Mouse (Mus musculus) stomach, embryonic 16.5 days (tissue): ENCODE measurements around the gene Pon2. TPM values are rescaled to one million over a fixed set of nuclear protein-coding genes. Genes with fewer than 3 reads are reported as not detected.
"Not testable (repeated sequence)": the region's sequence is repeated elsewhere in the genome, so short reads cannot be mapped to it uniquely, and the experiment has no call there.

Experiments used
- ATAC-seq: fragments of 200-750 bp; cut with Nextera tagmentation; 2 replicates; pipeline ENCODE4 v1.8.0; 2017; ENCODE audit warnings: moderate number of reproducible peaks, moderate TSS enrichment; ENCODE audit not compliant: insufficient read depth, low FRiP score
- H3K27ac ChIP-seq: fragments of 300-500 bp; sonication (generic); 2 replicates; pipeline ENCODE4 v1.5.1; 2014; ENCODE audit warnings: low read length
- H3K27me3 ChIP-seq: fragments of 300-500 bp; sonication (generic); 2 replicates; pipeline ENCODE4 v1.6.1; 2014; ENCODE audit warnings: low read length, control low read depth, mixed read lengths; ENCODE audit not compliant: control insufficient read depth, insufficient read depth
- H3K36me3 ChIP-seq: fragments of 300-500 bp; sonication (generic); 2 replicates; pipeline ENCODE4 v1.6.1; 2014; ENCODE audit warnings: low read length; ENCODE audit not compliant: control insufficient read depth, insufficient read depth
- H3K4me1 ChIP-seq: fragments of 300-500 bp; sonication (generic); 2 replicates; pipeline ENCODE4 v1.6.1; 2014; ENCODE audit warnings: low read length, control low read depth, mixed read lengths; ENCODE audit not compliant: control insufficient read depth, insufficient read depth
- H3K4me2 ChIP-seq: fragments of 300-500 bp; sonication (generic); 2 replicates; pipeline ENCODE4 v1.6.1; 2014; ENCODE audit warnings: low read depth, low read length, mixed read lengths
- H3K4me3 ChIP-seq: fragments of 300-500 bp; sonication (generic); replicated peaks from 2 replicates; pipeline ENCODE4 v1.5.1; 2014; ENCODE audit warnings: mild to moderate bottlenecking, low read length
- H3K9ac ChIP-seq: fragments of 300-500 bp; sonication (generic); 2 replicates; pipeline ENCODE4 v1.6.1; 2014; ENCODE audit warnings: low read length
- H3K9me3 ChIP-seq: fragments of 300-500 bp; sonication (generic); replicated peaks from 2 replicates; pipeline ENCODE4 v1.6.1; 2016; ENCODE audit warnings: low read length, control low read depth; ENCODE audit not compliant: control insufficient read depth
- WGBS: fragments of 180-500 bp; shearing (Covaris S2); extraction: QIAGEN DNeasy Blood & Tissue Kit; methylation state at CpG from one replicate; pipeline ENCODE4 v1.1.7; 2014; 5-methylcytosine and 5-hydroxymethylcytosine counted together
- polyA plus RNA-seq: library from polyadenylated mRNA; unstranded; fragments of >200 nt; fragmentation: Nextera tagmentation; extraction: Ambion mirVana; gene quantifications from 2 replicates; pipeline ENCODE4 v1.2.1, GENCODE M21; 2015

The Pon2 gene
- polyA plus RNA-seq, result 77.9 and 86.6 TPM in 2 replicates

GRCm38 (mm10) chr6:5298092-5298554 is at the start of gene Pon2:
Gene Pon2 (minus strand): TSS chr6:5298455.
- peaks cover 5% of the 10 kb centered on the region; the same call in 1 of the 2 replicates for H3K4me1 ChIP-seq
- under 1% methylated on average over 40 of the region's 47 CpGs for WGBS
- peak within 1 kb of the TSS; percentile 96 for H3K27ac ChIP-seq
- peak; percentile 96 for ATAC-seq
- H3K9ac ChIP-seq, result peak within 1 kb of the TSS; percentile 94
- H3K36me3 ChIP-seq, result no peaks in the 10 kb centered on the region
- no peaks in the 10 kb centered on the region for H3K27me3 ChIP-seq
- H3K4me2 ChIP-seq, result peak within 1 kb of the TSS; percentile 61
- H3K4me3 ChIP-seq, result peak within 1 kb of the TSS; percentile 79
- no peaks in the 10 kb centered on the region for H3K9me3 ChIP-seq

DNA sequence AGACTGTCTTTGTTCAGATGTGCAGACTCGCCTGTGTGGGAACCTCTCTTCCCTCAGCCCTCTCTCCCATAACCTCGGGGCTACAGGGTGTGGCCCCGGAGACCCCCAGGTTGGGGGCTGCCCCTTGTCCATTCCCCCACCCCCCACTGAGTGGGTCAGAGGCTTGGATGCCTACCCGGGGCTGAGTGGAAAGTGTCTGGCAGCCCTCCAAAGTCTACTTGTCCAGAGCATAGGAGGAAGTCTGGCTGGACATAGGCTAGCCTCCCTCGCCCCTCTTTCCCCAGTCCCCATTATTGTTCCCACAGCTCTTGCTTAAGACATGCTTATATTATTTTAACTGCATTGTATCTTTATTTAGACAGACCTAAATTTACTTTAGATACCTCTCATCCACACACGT is 46.0 kb upstream of the Pon2 start:
- WGBS, result 62% methylated on average over 6 of the region's 6 CpGs
- ATAC-seq, result no peak; the same call in 1 of the 2 replicates
- H3K36me3 ChIP-seq, result no peaks in the 10 kb centered on the region

DNA sequence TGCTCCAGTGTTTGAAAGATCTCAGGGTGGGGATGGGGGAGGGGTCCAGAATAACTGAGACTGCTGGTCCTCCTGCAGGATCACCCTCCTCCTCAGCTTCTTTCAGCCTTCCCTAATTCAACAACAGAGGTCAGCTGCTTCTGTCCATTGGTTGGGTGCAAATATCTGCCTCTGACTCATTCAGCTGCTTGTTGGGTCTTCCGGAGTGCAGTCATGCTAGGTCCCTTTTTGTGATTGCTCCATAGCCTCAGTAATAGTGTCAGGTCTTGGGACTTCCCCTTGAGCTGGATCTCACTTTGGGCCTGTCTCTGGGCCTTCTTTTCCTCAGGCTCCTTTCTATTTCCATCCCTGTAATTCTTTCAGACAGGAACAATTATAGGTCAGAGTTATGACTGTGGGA is 41.0 kb upstream of the Pon2 start:
- not testable (repeated sequence) for H3K4me1 ChIP-seq, H3K27me3 ChIP-seq, ATAC-seq, H3K9ac ChIP-seq, H3K4me2 ChIP-seq, H3K36me3 ChIP-seq, H3K9me3 ChIP-seq, H3K27ac ChIP-seq, H3K4me3 ChIP-seq
- WGBS, result 93% methylated on average over 1 of the region's 1 CpGs

More for the DNA sequence above, 46.0 kb upstream of the Pon2 start:
- Histone ChIP-seq H3K9ac (no peak overlapping the region), H3K27ac (no peak overlapping the region), H3K27me3 (no peaks in the 10 kb centered on the region), H3K4me2 (no peak overlapping the region), H3K4me3 (no peak overlapping the region), H3K9me3 (no peaks in the 10 kb centered on the region), H3K4me1 (no peaks in the 10 kb centered on the region)

- 89% methylated on average over 4 of the region's 4 CpGs for WGBS
- not testable (repeated sequence) for H3K9me3 ChIP-seq, H3K27me3 ChIP-seq, H3K4me2 ChIP-seq, H3K36me3 ChIP-seq, H3K4me1 ChIP-seq, H3K27ac ChIP-seq, H3K4me3 ChIP-seq, ATAC-seq, H3K9ac ChIP-seq
These were observed 40.5 kb upstream of the Pon2 start for GRCm38 (mm10) chr6:5338781-5339180.

- not testable (repeated sequence) for H3K4me3 ChIP-seq, H3K4me1 ChIP-seq, H3K27me3 ChIP-seq, H3K9me3 ChIP-seq, H3K4me2 ChIP-seq, H3K36me3 ChIP-seq, ATAC-seq, H3K9ac ChIP-seq, H3K27ac ChIP-seq
These were observed 37.8 kb upstream of the Pon2 start for GRCm38 (mm10) chr6:5336016-5336415.

GRCm38 (mm10) chr6:5334021-5334420 is 35.8 kb upstream of the Pon2 start:
- ATAC-seq, result no peak
- Histone ChIP-seq H3K9ac (no peak overlapping the region), H3K4me1 (no peaks in the 10 kb centered on the region), H3K27me3 (no peaks in the 10 kb centered on the region), H3K4me3 (no peak overlapping the region), H3K36me3 (no peaks in the 10 kb centered on the region), H3K9me3 (no peaks in the 10 kb centered on the region), H3K4me2 (no peak overlapping the region), H3K27ac (no peak overlapping the region)
- 77% methylated on average over 5 of the region's 5 CpGs for WGBS

DNA sequence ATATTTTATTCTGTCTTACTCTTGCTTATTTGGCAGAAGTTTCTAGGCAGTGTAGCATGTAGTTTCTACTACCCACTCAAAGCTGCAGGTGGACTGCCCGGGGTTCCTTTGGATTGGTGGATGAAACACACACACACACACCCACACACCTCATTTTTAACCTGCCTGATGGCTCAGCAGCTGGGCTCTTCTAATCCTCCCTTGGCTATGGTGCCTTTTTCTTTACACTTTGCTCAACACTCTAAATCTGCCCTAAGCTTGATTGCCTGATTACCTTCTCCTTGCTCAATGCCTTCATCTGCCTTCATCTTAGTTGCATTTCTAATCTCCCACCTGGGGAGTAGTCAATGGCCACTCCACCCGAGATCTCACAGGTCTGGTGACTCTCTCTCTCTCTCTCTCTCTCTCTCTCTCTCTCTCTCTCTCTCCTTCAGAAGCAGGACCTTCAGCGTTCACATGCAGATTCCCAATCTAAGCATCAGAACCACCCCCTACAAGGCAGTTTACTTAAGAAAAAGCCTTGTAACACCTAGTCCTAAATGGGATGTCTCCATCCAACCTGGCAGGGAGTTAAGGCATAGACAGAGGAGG is 34.4 kb upstream of the Pon2 start:
- WGBS, result 72% methylated on average over 3 of the region's 3 CpGs
- H3K4me2 ChIP-seq, result no peak overlapping the region
- ATAC-seq, result no peak
- no peak overlapping the region for H3K4me3 ChIP-seq
- no peaks in the 10 kb centered on the region for H3K27me3 ChIP-seq
- no peaks in the 10 kb centered on the region for H3K4me1 ChIP-seq
- no peak overlapping the region for H3K9ac ChIP-seq
- H3K36me3 ChIP-seq, result no peaks in the 10 kb centered on the region
- no peak overlapping the region for H3K27ac ChIP-seq
- no peaks in the 10 kb centered on the region for H3K9me3 ChIP-seq

DNA sequence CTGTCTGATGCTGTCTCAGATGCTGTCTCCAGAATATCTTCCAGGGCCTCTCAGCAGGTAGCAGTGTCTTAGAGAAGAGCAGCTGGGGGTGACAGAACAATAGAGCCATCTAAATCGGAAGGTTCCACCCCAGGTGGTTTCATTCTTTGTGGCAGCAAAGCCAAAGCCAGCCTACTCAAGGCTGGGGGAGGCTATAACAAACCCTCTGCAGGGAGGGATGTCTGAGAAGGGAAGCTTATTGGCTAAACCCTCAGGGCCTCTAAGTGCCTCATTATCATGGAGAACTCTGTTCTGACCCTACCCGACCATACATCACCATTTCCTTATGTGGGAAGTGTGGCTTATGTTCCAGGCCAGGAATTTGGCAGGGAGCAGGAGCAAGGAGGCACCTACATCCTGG is 26.9 kb upstream of the Pon2 start:
- no peak overlapping the region for H3K4me2 ChIP-seq

DNA sequence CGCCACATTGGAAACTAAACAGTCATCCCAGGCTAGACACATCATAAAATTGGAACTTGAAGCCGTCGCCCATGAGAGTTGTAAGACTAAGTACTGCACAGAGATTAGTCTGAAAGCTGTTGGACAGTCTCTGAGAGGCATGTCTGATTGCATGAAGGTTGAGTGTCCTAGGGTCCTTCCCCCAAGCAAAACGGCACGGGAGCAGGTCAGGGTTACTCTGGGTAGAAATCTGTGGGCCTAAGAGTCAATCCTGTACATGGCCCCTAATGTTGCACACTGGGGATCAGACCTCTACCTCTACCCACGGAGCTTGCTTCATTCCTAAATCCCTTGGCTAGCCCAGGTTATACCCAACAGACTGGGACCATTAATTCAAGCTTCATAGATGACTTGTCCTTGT is 25.8 kb upstream of the Pon2 start:
- H3K36me3 ChIP-seq, H3K4me2 ChIP-seq, H3K27me3 ChIP-seq, H3K4me1 ChIP-seq, H3K9me3 ChIP-seq, H3K27ac ChIP-seq, ATAC-seq, H3K4me3 ChIP-seq, H3K9ac ChIP-seq: not testable (repeated sequence)
- 92% methylated on average over 6 of the region's 6 CpGs for WGBS

More for the DNA sequence above, 26.9 kb upstream of the Pon2 start:
- Histone ChIP-seq H3K4me3 (no peak overlapping the region), H3K9ac (no peak overlapping the region), H3K36me3 (no peaks in the 10 kb centered on the region), H3K27me3 (no peaks in the 10 kb centered on the region), H3K9me3 (no peaks in the 10 kb centered on the region), H3K27ac (no peak overlapping the region), H3K4me1 (no peaks in the 10 kb centered on the region)
- 66% methylated on average over 2 of the region's 2 CpGs for WGBS
- no peak for ATAC-seq
